Mouse (Mus musculus) bone marrow, adult 2 months (tissue): ENCODE data around the gene Gm9508.

Experiments used
- CTCF ChIP-seq: fragments of 200-500 bp; IDR thresholded peaks from 2 replicates; pipeline ENCODE4 v1.5.1; 2011; ENCODE audit warnings: low read length, control low read depth; ENCODE audit not compliant: control insufficient read depth, insufficient read depth
- POLR2A ChIP-seq: fragments of 200-500 bp; IDR thresholded peaks from 2 replicates; pipeline ENCODE4 v1.6.1; 2011; ENCODE audit warnings: low read depth, mild to moderate bottlenecking, control low read depth, low read length, borderline replicate concordance; ENCODE audit not compliant: control insufficient read depth

DNA sequence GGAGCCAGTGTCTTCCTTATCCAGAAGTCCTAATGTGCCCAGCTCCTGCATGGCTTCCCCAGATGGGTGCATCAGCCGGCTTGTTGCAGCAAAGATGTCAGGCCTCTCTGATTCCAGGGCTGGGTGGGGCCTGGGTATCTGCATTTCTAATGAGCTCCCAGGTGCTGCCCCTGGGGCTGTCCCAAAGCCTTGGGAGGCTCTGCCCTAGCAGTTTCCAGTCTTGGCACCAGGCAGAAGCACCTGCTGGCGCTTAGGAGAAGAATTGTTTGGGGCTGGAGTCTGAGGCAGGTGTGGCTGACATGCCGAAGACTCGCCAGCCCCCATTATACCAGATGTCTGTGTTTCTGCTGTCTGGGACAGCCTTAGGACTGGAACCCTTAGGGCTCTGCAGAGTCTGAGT lies 26.3 kb downstream of the Gm9508 start:
- TF ChIP-seq POLR2A (no peak), CTCF (no peak)
